Mouse (Mus musculus) adrenal gland, postnatal 14 days (tissue): ENCODE measurements around the gene Sh2d5. TPM values are rescaled to one million over a fixed set of nuclear protein-coding genes. Genes with fewer than 3 reads are reported as not detected.

Source experiments
- DNase-seq: peaks from one replicate; pipeline ENCODE4 v3.0.0; 2021; ENCODE audit warnings: mixed read lengths
- total RNA-seq: library from RNA; stranded (reverse); gene quantifications from 2 replicates; pipeline ENCODE4 v1.2.3, GENCODE M21; 2021

The Sh2d5 gene
- total RNA-seq, 1 experiment from 2014 or later = 1.8 TPM

GRCm38 (mm10) chr4:138259482-138259881, 9.3 kb downstream of the Sh2d5 start:
- DNase-seq = no peak

- peak; percentile 96 for DNase-seq
These were observed 11.9 kb downstream of the Sh2d5 start for GRCm38 (mm10) chr4:138261843-138262681.

- no peak for DNase-seq
These were observed 17.7 kb downstream of the Sh2d5 start for GRCm38 (mm10) chr4:138267869-138268268.

- DNase-seq = no peak
These were observed 22.1 kb downstream of the Sh2d5 start for GRCm38 (mm10) chr4:138272011-138272997.

- peak; percentile 49 for DNase-seq
These were observed 28.1 kb downstream of the Sh2d5 start for GRCm38 (mm10) chr4:138278346-138278745.

GRCm38 (mm10) chr4:138282834-138283233, 32.6 kb downstream of the Sh2d5 start:
- peak; percentile 86 for DNase-seq

- DNase-seq = no peak
These were observed 36.2 kb downstream of the Sh2d5 start for GRCm38 (mm10) chr4:138286411-138286810.

GRCm38 (mm10) chr4:138288691-138289090, 38.5 kb downstream of the Sh2d5 start:
- no peak for DNase-seq

GRCm38 (mm10) chr4:138292028-138292427, 41.8 kb downstream of the Sh2d5 start:
- DNase-seq = no peak

- DNase-seq = no peak
These were observed 43.2 kb downstream of the Sh2d5 start for GRCm38 (mm10) chr4:138293261-138293948.

GRCm38 (mm10) chr4:138293949-138294550, 43.8 kb downstream of the Sh2d5 start:
- DNase-seq = no peak

GRCm38 (mm10) chr4:138301271-138301780, 51.1 kb downstream of the Sh2d5 start:
- DNase-seq = no peak

- DNase-seq = no peak
These were observed 52.8 kb downstream of the Sh2d5 start for GRCm38 (mm10) chr4:138303011-138303410.

- DNase-seq = peak; percentile 27
These were observed 53.5 kb downstream of the Sh2d5 start for GRCm38 (mm10) chr4:138303742-138304141.

- peak; percentile 99 for DNase-seq
These were observed 54.3 kb downstream of the Sh2d5 start, which contains the start of gene Ddost for GRCm38 (mm10) chr4:138304340-138305104. Ddost (plus strand) TSS chr4:138304730.

- no peak for DNase-seq
These were observed 56.8 kb downstream of the Sh2d5 start for GRCm38 (mm10) chr4:138307025-138307424.

- no peak for DNase-seq
These were observed 57.5 kb downstream of the Sh2d5 start for GRCm38 (mm10) chr4:138307739-138308138.

- no peak for DNase-seq
These were observed 60.2 kb downstream of the Sh2d5 start for GRCm38 (mm10) chr4:138310311-138310910.
